Mouse (Mus musculus) embryonic fibroblast, embryonic 13.5 days (primary cell): ENCODE measurements at regions not wholly inside any gene's neighbourhood (a gene's known extent, or its start where the extent isn't known, plus 50 kb on each side); places are given as distances from the start of the nearest gene placed in this dataset.

Experiments used
- CTCF ChIP-seq: IDR thresholded peaks from 2 replicates; pipeline ENCODE4 v1.5.1; 2011; ENCODE audit warnings: mild to moderate bottlenecking, control low read depth, low read length, moderate library complexity, borderline replicate concordance; ENCODE audit not compliant: insufficient read depth
- POLR2A ChIP-seq: IDR thresholded peaks from 2 replicates; pipeline ENCODE4 v1.6.1; 2011; ENCODE audit warnings: low read depth, mild to moderate bottlenecking, control low read depth, low read length, moderate library complexity

DNA sequence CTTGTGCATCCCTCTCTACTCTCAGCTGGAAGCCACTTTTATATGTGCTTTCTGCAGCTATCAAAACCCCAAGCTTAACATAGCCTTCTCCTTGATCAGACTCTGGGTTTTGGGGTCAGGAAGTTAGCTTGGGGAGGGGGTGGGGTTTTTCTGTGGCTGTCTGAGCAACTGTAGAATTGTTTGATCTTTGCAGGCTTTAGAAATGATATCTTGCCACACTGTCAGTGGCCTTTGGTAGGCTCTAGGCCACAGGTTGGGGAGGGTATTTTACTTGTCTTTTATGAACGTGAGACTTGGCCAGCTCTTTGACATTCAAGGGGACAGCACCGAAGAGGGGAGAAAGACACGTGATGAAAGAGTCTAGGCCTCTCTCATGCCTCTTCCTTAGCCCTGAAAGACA lies 75.9 kb upstream of the Rasgrp1 start:
- no peak for TF ChIP-seq POLR2A
- TF ChIP-seq CTCF = no peak
